27 mouse cellular contexts compared by ENCODE assay signal in genomic region chr4:77763790-77764189, GRCm38 (mm10).
"Had no signal": no experiment of that assay in that cellular context is flagged by ENCODE, and none has a peak within 500 bp of the region (broad histone marks: within the 10 kb centered on the region; RNA-seq: fewer than 3 reads in every experiment).

No protein-coding gene starts in this region.

- H3K9me3 ChIP-seq: embryonic facial prominence, embryonic 10.5 days; embryonic facial prominence, embryonic 12.5 days; embryonic facial prominence, embryonic 13.5 days; embryonic facial prominence, embryonic 15.5 days; forebrain, embryonic 10.5 days; forebrain, embryonic 12.5 days; forebrain, embryonic 13.5 days; forebrain, embryonic 15.5 days had no signal

- H3K9ac ChIP-seq: embryonic facial prominence, embryonic 12.5 days; embryonic facial prominence, embryonic 13.5 days; embryonic facial prominence, embryonic 15.5 days; forebrain, embryonic 12.5 days; forebrain, embryonic 13.5 days; forebrain, embryonic 15.5 days; forebrain, postnatal 0 days had no signal

- H3K4me3 ChIP-seq: embryonic facial prominence, embryonic 10.5 days; embryonic facial prominence, embryonic 12.5 days; embryonic facial prominence, embryonic 13.5 days; embryonic facial prominence, embryonic 15.5 days; erythroblast, embryonic 14.5 days; forebrain, embryonic 10.5 days; forebrain, embryonic 12.5 days; forebrain, embryonic 13.5 days; forebrain, embryonic 15.5 days; gastrocnemius, adult 2 months; heart, adult 2 months had no signal

- H3K4me2 ChIP-seq: embryonic facial prominence, embryonic 12.5 days; embryonic facial prominence, embryonic 13.5 days; embryonic facial prominence, embryonic 15.5 days; forebrain, embryonic 12.5 days; forebrain, embryonic 13.5 days; forebrain, embryonic 15.5 days had no signal

- H3K36me3 ChIP-seq: embryonic facial prominence, embryonic 10.5 days; embryonic facial prominence, embryonic 12.5 days; embryonic facial prominence, embryonic 13.5 days; embryonic facial prominence, embryonic 15.5 days; forebrain, embryonic 10.5 days; forebrain, embryonic 12.5 days; forebrain, embryonic 15.5 days had no signal

- DNase-seq: cerebellum, adult 2 months; cerebellum, adult 8-10 months; cerebellum, adult 9-10 months; cerebellum, adult 9-11 months; cerebellum, postnatal 10 days; cerebellum, postnatal 14 days; cerebellum, postnatal 25 days; cerebellum, postnatal 36 days; embryo, embryonic 11 days; forebrain, postnatal 0 days; gastrocnemius, adult 2 months; gastrocnemius, postnatal 10 days; gastrocnemius, postnatal 14 days; gastrocnemius, postnatal 25 days; gastrocnemius, postnatal 36 days; heart, adult 2 months had no signal

- H3K27me3 ChIP-seq: embryonic facial prominence, embryonic 12.5 days; embryonic facial prominence, embryonic 13.5 days; embryonic facial prominence, embryonic 15.5 days; forebrain, embryonic 12.5 days; forebrain, embryonic 13.5 days; forebrain, embryonic 15.5 days had no signal

- H3K4me1 ChIP-seq: embryonic facial prominence, embryonic 10.5 days; embryonic facial prominence, embryonic 12.5 days; embryonic facial prominence, embryonic 13.5 days; embryonic facial prominence, embryonic 15.5 days; forebrain, embryonic 10.5 days; forebrain, embryonic 12.5 days; forebrain, embryonic 13.5 days; forebrain, embryonic 15.5 days had no signal

- ATAC-seq: forebrain, embryonic 13.5 days; forebrain, embryonic 14.5 days; forebrain, embryonic 15.5 days; forebrain, embryonic 16.5 days; forebrain, postnatal 0 days had no signal

- H3K27ac ChIP-seq: embryonic facial prominence, embryonic 10.5 days; embryonic facial prominence, embryonic 12.5 days; embryonic facial prominence, embryonic 13.5 days; embryonic facial prominence, embryonic 15.5 days; forebrain, embryonic 10.5 days; forebrain, embryonic 12.5 days; forebrain, embryonic 13.5 days; forebrain, embryonic 15.5 days; gastrocnemius, adult 2 months; heart, adult 2 months had no signal
